Mouse (Mus musculus) Patski (cell line): ENCODE measurements at regions not wholly inside any gene's neighbourhood (a gene's known extent, or its start where the extent isn't known, plus 50 kb on each side); places are given as distances from the start of the nearest gene placed in this dataset.

ENCODE experiments used
- ATAC-seq: fragments of 100-300 bp; one replicate; pipeline ENCODE4 v1.8.0; 2021
- CTCF ChIA-PET: fragments of 350-600 bp; sonication (Branson Sonifier 250); formaldehyde crosslinking; loops from one replicate; lab custom pipeline; 2022; ENCODE audit warnings: inconsistent platforms; lab: Charles Lee
- POLR2A ChIA-PET: fragments of 350-600 bp; sonication (Branson Sonifier 250); formaldehyde crosslinking; loops from one replicate; lab custom pipeline; 2022; ENCODE audit warnings: antibody characterized with exemption, inconsistent platforms; lab: Charles Lee
- DNase-seq: peaks from one replicate; pipeline ENCODE4 v3.0.0-alpha.2; 2011; ENCODE audit warnings: low read depth, low spot score
- H3K27me3 ChIP-seq: fragments of 371-371 bp; one replicate; pipeline ENCODE4 v1.5.1; 2021
- CTCF ChIP-seq: fragments of 100-300 bp; IDR thresholded peaks from one replicate; pipeline ENCODE4 v1.5.1; 2021
- in situ Hi-C: fragments of 300-500 bp; cut with MboI; formaldehyde crosslinking; loops from 3 replicates; pipeline ENCODE4 v1.11.1; 2018; ENCODE audit warnings: low pct_unique_long_range_greater_than_20kb, mixed read lengths

DNA sequence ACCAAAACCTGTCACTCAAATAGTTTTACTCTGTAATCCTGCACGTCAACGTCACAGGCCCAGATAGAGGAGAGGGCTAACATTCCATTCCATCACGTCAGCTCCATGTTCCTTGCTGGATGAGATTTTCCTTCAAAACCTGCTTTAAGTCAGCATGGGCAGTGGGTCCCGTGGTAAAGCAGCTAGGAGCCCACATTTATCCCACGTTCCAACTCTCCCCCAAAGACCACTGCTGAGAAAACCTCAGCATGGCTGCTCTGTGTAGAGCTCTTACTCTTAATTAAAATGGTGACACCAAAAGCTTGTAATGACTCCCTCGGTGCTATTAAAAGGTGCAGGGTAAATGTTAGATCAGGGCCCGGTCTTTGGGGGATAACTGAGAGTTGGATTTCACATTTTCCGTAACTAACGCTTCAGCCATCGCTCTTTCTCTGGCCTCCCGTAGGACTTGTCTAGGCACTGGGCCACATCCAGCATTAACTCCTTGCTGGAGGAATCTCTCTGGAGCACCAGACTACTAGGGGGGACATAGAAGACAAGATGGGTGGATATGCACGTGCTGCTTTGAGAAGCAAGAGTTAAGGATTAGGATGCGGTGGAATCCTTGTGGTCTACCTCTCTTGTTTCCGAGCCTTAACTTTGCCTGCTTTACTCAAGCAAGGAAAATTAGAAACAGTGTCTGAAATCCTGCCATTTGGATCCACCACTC lies 56.1 kb upstream of the Smarca2 start:
- CTCF ChIA-PET, result no interaction called here
- in situ Hi-C loops, result no loop called here

DNA sequence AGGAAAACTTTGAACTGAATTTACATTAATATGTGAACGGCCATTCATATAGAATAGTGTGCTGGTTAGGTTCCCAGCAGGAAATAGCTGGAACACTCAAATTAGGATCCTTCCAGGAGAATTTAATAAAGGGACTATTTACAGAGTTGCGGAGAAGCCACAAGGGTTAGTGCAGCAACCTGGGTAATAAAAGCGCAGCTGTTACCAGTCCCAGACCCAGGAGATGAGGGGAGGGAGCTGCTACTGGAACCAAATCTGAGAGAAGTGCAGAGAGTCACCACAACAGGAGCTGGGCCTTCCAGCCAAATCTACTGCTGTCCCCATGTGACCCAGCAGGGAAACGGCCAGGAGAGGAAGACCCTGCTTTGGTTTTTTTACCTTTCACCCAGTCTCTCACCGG lies 54.6 kb upstream of the Smarca2 start:
- POLR2A ChIA-PET, result no interaction called here
- ATAC-seq (no peak), DNase-seq (no peak)
- H3K27me3 ChIP-seq, result peaks cover 56% of the 10 kb centered on the region
- in situ Hi-C loops, result no loop called here
- TF ChIP-seq CTCF, result no peak
- CTCF ChIA-PET, result interaction anchor here (1.4 kb wide), 1 partner anchor 13 kb away, joined by 3 read pairs; no protein-coding TSS in a partner anchor

More for the DNA sequence above, 56.1 kb upstream of the Smarca2 start:
- POLR2A ChIA-PET, result no interaction called here
- TF ChIP-seq CTCF, result no peak
- no peak for ATAC-seq
- DNase-seq, result no peak
- peaks cover 47% of the 10 kb centered on the region for H3K27me3 ChIP-seq
